Mouse (Mus musculus) limb, embryonic 15.5 days (tissue): ENCODE data around the gene H60c. TPM values are rescaled to one million over a fixed set of nuclear protein-coding genes. Genes with fewer than 3 reads are reported as not detected.
A peak's percentile ranks its signal among the peaks of the same experiment; 100 is the strongest.

Source experiments
- ATAC-seq: fragments of 200-750 bp; cut with Nextera tagmentation; 2 replicates; pipeline ENCODE4 v1.8.0; 2017; ENCODE audit warnings: low read depth, moderate TSS enrichment; ENCODE audit not compliant: insufficient number of reproducible peaks, low FRiP score, low TSS enrichment
- H3K27ac ChIP-seq: fragments of 300-500 bp; sonication (generic); 2 replicates; pipeline ENCODE4 v1.5.1; 2015; ENCODE audit warnings: moderate library complexity, mild to moderate bottlenecking, inconsistent platforms
- H3K27me3 ChIP-seq: fragments of 300-500 bp; sonication (generic); 2 replicates; pipeline ENCODE4 v1.6.1; 2015; ENCODE audit warnings: inconsistent platforms
- H3K36me3 ChIP-seq: fragments of 300-500 bp; sonication (generic); 2 replicates; pipeline ENCODE4 v1.6.1; 2015; ENCODE audit warnings: inconsistent platforms
- H3K4me1 ChIP-seq: fragments of 300-500 bp; sonication (generic); 2 replicates; pipeline ENCODE4 v1.6.1; 2015; ENCODE audit warnings: inconsistent platforms
- H3K4me2 ChIP-seq: fragments of 300-500 bp; sonication (generic); 2 replicates; pipeline ENCODE4 v1.6.1; 2015; ENCODE audit warnings: mild to moderate bottlenecking, inconsistent platforms
- H3K4me3 ChIP-seq: fragments of 300-500 bp; sonication (generic); 2 replicates; pipeline ENCODE4 v1.5.1; 2015; ENCODE audit warnings: mild to moderate bottlenecking, inconsistent platforms
- H3K9ac ChIP-seq: fragments of 300-500 bp; sonication (generic); 2 replicates; pipeline ENCODE4 v1.6.1; 2015; ENCODE audit warnings: inconsistent platforms
- H3K9me3 ChIP-seq: fragments of 300-500 bp; sonication (generic); 2 replicates; pipeline ENCODE4 v1.6.1; 2016; ENCODE audit warnings: inconsistent platforms
- WGBS: fragments of 180-500 bp; shearing (Covaris S2); methylation state at CpG from one replicate; pipeline ENCODE4 v1.1.7; 2015; 5-methylcytosine and 5-hydroxymethylcytosine counted together
- polyA plus RNA-seq: library from polyadenylated mRNA; unstranded; fragments of >200 nt; fragmentation: Nextera tagmentation; extraction: Ambion mirVana; gene quantifications from 2 replicates; pipeline ENCODE4 v1.2.1, GENCODE M21; 2015

The H60c gene
- polyA plus RNA-seq, 1 experiment from 2014 or later: 13.3 TPM

GRCm38 (mm10) chr10:3236638-3237270 is 30.8 kb downstream of the H60c start:
- no peaks in the 10 kb centered on the region for H3K36me3 ChIP-seq
- no peak for ATAC-seq
- H3K4me1 ChIP-seq: no peaks in the 10 kb centered on the region
- H3K4me3 ChIP-seq: no peak overlapping the region
- no peaks in the 10 kb centered on the region for H3K27me3 ChIP-seq
- H3K4me2 ChIP-seq: no peak overlapping the region
- no peaks in the 10 kb centered on the region for H3K9me3 ChIP-seq
- WGBS: 69% methylated on average over 5 of the region's 5 CpGs
- no peak overlapping the region for H3K9ac ChIP-seq
- no peak overlapping the region for H3K27ac ChIP-seq

DNA sequence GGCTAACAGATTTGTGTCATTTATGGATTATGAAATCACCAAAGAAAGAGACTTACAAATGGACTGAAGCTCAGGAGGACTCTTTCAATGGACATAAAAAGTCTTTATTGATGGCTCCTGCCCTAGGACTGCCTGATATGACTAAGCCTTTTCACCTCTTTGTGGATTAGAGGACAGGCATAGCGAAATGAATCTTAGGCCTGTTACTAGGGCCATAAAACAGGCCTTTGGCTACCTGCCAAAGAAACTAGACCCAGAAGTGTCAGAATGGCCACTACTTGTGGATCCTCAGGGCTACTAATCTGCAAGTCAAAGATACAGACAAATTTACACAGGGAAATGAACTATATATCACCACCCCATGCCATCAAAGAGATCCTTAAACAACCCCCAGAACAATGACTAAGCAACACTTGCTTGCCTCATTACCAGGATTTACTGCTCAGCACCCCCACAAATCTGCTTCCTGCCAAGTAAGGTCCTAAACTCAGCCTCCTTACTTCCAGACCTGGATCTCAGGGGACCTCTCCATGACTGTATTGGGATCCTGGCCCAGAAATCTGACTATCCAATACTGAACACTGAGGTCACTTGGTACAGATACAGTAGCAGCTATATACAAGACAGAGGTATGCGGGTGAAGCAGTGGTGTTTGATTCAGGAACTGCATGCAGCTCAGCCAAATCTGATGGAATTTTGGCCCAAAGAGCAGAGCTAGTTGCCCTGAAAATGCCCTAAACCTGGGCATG is 39.0 kb downstream of the H60c start:
- Histone ChIP-seq H3K9ac (no peak overlapping the region), H3K9me3 (no peaks in the 10 kb centered on the region), H3K36me3 (no peaks in the 10 kb centered on the region), H3K27me3 (no peaks in the 10 kb centered on the region), H3K27ac (no peak overlapping the region), H3K4me3 (no peak overlapping the region), H3K4me2 (no peak overlapping the region), H3K4me1 (0 out of 2 replicates have a peak, but pooled peaks cover 4% of the 10 kb centered on the region)
- 0 out of 2 replicates have a peak, but pooled peaks have one; percentile 30 for ATAC-seq
- 44% methylated on average over 2 of the region's 2 CpGs for WGBS

Other genes starting within 250 kb of the H60c start
- 14.4 and 18.9 TPM in 2 replicates for gene Ppp1r14c, start 98.3 kb upstream of the H60c start, polyA plus RNA-seq